Mouse (Mus musculus): Measurements from ENCODE around the gene Lbhd1.

- TF ChIP-seq POLR2A (IDR thresholded peaks at IDR 0.05; ENCODE audit: control insufficient read depth in 1 of 2, insufficient read depth in 1 of 2, low read depth in 1 of 2, low read length in 2 of 2, poor library complexity in 1 of 2) (no peak), CTCF (IDR thresholded peaks at IDR 0.05 in 2 of 3, conservative IDR thresholded peaks at IDR 0.05 in 1 of 3; ENCODE audit: control insufficient read depth in 1 of 3, insufficient read depth in 1 of 3, low read depth in 2 of 3, low read length in 3 of 3, poor library complexity in 1 of 3, severe bottlenecking in 1 of 3) (no peak), MYB (IDR thresholded peaks at IDR 0.05; ENCODE audit: low read depth, low read length) (no peak), USF2 (IDR thresholded peaks at IDR 0.05; ENCODE audit: borderline replicate concordance in 1 of 2, insufficient read depth in 1 of 2, low read depth in 1 of 2, low read length in 2 of 2) (no peak), ZNF384 (IDR thresholded peaks at IDR 0.05; ENCODE audit: low read depth, low read length) (no peak), ETS1 (IDR thresholded peaks at IDR 0.05; ENCODE audit: low read depth, low read length) (no peak), MAFK (IDR thresholded peaks at IDR 0.05; ENCODE audit: borderline replicate concordance, low read depth, low read length) (no peak), E2F4 (IDR thresholded peaks at IDR 0.05; ENCODE audit: borderline replicate concordance, low read depth, low read length) (no peak), SMC3 (IDR thresholded peaks at IDR 0.05; ENCODE audit: low read depth, low read length) (no peak), ZKSCAN1 (IDR thresholded peaks at IDR 0.05; ENCODE audit: low read depth, low read length) (no peak), ZMIZ1 (IDR thresholded peaks at IDR 0.05; ENCODE audit: low read depth, low read length) (no peak), TBP (IDR thresholded peaks at IDR 0.05; ENCODE audit: low read depth, low read length) (no peak), EP300 (IDR thresholded peaks at IDR 0.05; ENCODE audit: low read depth in 1 of 2, low read length in 2 of 2) (no peak)
These were observed 8.5 kb upstream of the Lbhd1 start for GRCm38 (mm10) chr19:8875031-8875430.
